Mouse (Mus musculus) left cerebral cortex, adult 2 months (tissue): Measurements from ENCODE around the gene Gfy. TPM values are rescaled to one million over a fixed set of nuclear protein-coding genes. Genes with fewer than 3 reads are reported as not detected.
"Not testable (repeated sequence)": the region's sequence is repeated elsewhere in the genome, so short reads cannot be mapped to it uniquely, and the experiment has no call there.

Experiments
- DNase-seq, 2 experiments: peaks; one replicate each; pipeline ENCODE4 v3.0.0; 2021 to 2022; ENCODE audit warnings: low spot score in 2 of 2, mixed read lengths in 1 of 2; ENCODE audit errors: extremely low spot score in 1 of 2
- H3K27ac ChIP-seq: fragments of 200-600 bp; 2 replicates; pipeline ENCODE4 v1.8.1; 2022
- H3K4me3 ChIP-seq: fragments of 200-600 bp; 2 replicates; pipeline ENCODE4 v1.8.1; 2022
- CTCF ChIP-seq: fragments of 200-600 bp; IDR thresholded peaks from 2 replicates; pipeline ENCODE4 v1.8.1; 2022; ENCODE audit warnings: antibody characterized with exemption, mild to moderate bottlenecking, moderate library complexity
- intact Hi-C: fragments of 180-260 bp; cut with DNase I; formaldehyde crosslinking; loops from one replicate; pipeline ENCODE4 v1.15.1; 2025
- total RNA-seq, 2 experiments: library from RNA; stranded (reverse); gene quantifications; 2 replicates each; pipeline ENCODE4 v1.2.3; 2021

The Gfy gene
- total RNA-seq, 2 experiments from 2014 or later: 0.29 TPM; not detected in 1

DNA sequence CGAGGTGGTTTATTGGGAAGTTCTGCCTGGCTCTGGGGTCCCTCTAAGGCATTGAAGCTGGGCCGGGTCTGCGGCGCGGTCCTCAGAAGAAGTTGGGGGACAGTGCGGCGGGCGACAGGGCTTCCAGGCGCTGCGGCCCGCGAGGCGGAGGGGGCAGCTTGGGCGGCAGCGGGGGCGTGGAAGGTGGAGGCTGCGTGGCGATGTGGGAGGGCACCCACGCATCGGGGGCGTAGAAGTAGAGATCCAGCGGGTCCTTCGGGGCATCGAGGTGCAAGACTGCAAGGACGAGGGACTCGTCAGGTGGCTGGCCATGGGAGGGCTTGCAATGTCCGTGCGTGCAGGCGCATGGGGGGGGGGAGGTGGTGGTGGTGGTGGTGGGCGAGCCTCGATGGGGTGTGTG lies 3.0 kb downstream of the Gfy start:
- H3K27ac ChIP-seq: 0 out of 2 replicates have a peak overlapping the region, but pooled peaks have one; percentile 15
- no peak overlapping the region for H3K4me3 ChIP-seq
- no peak for TF ChIP-seq CTCF
- DNase-seq: no peak
- intact Hi-C loops: no loop called here

- Histone ChIP-seq H3K27ac (no peak overlapping the region), H3K4me3 (no peak overlapping the region)
- intact Hi-C loops: no loop called here
- no peak for TF ChIP-seq CTCF
- DNase-seq: no peak
Observed at GRCm38 (mm10) chr7:45175929-45176328, 3.4 kb downstream of the Gfy start.

GRCm38 (mm10) chr7:45175398-45175797 lies 4.0 kb downstream of the Gfy start:
- Histone ChIP-seq H3K4me3 (no peak overlapping the region), H3K27ac (no peak overlapping the region)
- DNase-seq: no peak
- TF ChIP-seq CTCF: no peak
- intact Hi-C loops: no loop called here

- intact Hi-C loops: no loop called here
- Histone ChIP-seq H3K27ac (peak overlapping the region; percentile 50; the same call in 1 of the 2 replicates), H3K4me3 (no peak overlapping the region)
- no peak for DNase-seq
- TF ChIP-seq CTCF: no peak
Observed at GRCm38 (mm10) chr7:45174567-45175280, 4.6 kb downstream of the Gfy start.

GRCm38 (mm10) chr7:45173772-45174171 lies 5.6 kb downstream of the Gfy start:
- TF ChIP-seq CTCF: peak; percentile 50
- H3K27ac ChIP-seq, DNase-seq, H3K4me3 ChIP-seq, intact Hi-C loops: not testable (repeated sequence)

- peak; percentile 67 for TF ChIP-seq CTCF
- no peak overlapping the region for H3K4me3 ChIP-seq
- intact Hi-C loops: no loop called here
- no peak for DNase-seq
- H3K27ac ChIP-seq: no peak overlapping the region
Observed at GRCm38 (mm10) chr7:45172974-45173373, 6.4 kb downstream of the Gfy start.

- peak overlapping the region; percentile 93 for H3K27ac ChIP-seq
- TF ChIP-seq CTCF: no peak
- peak in 1 of 2 experiments; percentile 58 for DNase-seq
- intact Hi-C loops: loop anchor here (2.0 kb wide), 1 partner anchor 87 kb away; no protein-coding TSS in a partner anchor
- no peak overlapping the region for H3K4me3 ChIP-seq
Observed at GRCm38 (mm10) chr7:45169495-45169894, 9.9 kb downstream of the Gfy start.

DNA sequence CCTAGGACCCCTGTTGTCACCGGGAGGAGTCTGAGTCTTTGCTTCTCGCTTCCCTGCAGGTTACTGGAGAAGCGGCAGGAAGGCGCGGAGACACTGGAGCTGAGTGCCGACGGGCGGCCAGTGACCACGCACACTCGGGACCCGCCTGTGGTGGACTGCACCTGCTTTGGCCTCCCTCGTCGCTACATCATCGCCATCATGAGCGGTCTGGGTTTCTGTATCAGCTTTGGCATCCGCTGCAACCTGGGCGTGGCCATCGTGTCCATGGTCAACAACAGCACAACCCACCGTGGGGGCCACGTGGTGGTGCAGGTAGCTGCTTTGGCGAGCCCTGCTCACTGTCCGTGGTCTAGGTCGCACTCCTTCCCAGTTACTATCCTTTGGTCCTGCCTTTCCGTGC lies 10.7 kb downstream of the Gfy start:
- intact Hi-C loops: loop anchor here (2.0 kb wide), 1 partner anchor 88 kb away; no protein-coding TSS in a partner anchor
- DNase-seq: no peak
- TF ChIP-seq CTCF: no peak
- Histone ChIP-seq H3K4me3 (peak overlapping the region; percentile 43), H3K27ac (peak overlapping the region; percentile 93)

GRCm38 (mm10) chr7:45167761-45168445 lies 11.5 kb downstream of the Gfy start:
- intact Hi-C loops: loop anchor here (2.0 kb wide), 1 partner anchor 89 kb away; no protein-coding TSS in a partner anchor
- Histone ChIP-seq H3K27ac (peak overlapping the region; percentile 93), H3K4me3 (peak overlapping the region; percentile 43)
- peak in 1 of 2 experiments; percentile 65 for DNase-seq
- no peak for TF ChIP-seq CTCF

GRCm38 (mm10) chr7:45166950-45167401 lies 12.4 kb downstream of the Gfy start:
- Histone ChIP-seq H3K4me3 (peak overlapping the region; percentile 69), H3K27ac (peak overlapping the region; percentile 96)
- intact Hi-C loops: loop anchor here (1.0 kb wide), 1 partner anchor 84 kb away; no protein-coding TSS in a partner anchor
- no peak for TF ChIP-seq CTCF
- DNase-seq: peak in 1 of 2 experiments; percentile 58

- intact Hi-C loops: loop anchor here (1.0 kb wide), 1 partner anchor 86 kb away; no protein-coding TSS in a partner anchor
- no peak for DNase-seq
- TF ChIP-seq CTCF: no peak
- Histone ChIP-seq H3K4me3 (peak overlapping the region; percentile 69), H3K27ac (peak overlapping the region; percentile 96)
Observed at GRCm38 (mm10) chr7:45165701-45166100, 13.7 kb downstream of the Gfy start.

DNA sequence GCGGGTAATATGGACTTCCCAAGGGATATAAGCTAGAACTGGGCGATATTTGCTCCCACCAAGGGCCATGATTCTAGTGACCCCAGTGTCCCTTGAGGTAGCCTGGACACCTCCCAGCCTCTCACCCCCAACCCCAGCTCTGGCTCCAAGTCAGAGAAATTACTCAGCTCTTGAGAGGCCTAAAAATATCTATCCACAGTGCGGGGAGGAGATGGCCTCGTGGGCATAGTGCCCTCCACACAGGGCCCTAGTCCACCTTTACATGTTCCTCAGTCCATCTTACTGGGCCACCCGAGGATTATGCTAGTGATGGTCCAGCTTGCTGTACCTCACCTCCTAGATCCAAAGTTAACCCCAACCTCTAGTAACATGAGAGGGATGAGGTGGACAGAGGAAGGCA lies 14.5 kb downstream of the Gfy start:
- peak overlapping the region; percentile 96 for H3K27ac ChIP-seq
- no peak for TF ChIP-seq CTCF
- H3K4me3 ChIP-seq: peak overlapping the region; percentile 69
- peak in 1 of 2 experiments; percentile 36 for DNase-seq
- intact Hi-C loops: no loop called here
